Mouse (Mus musculus): ENCODE data around the gene Timm44. TPM values are rescaled to one million over a fixed set of nuclear protein-coding genes. Genes with fewer than 3 reads are reported as not detected.

Gene Timm44
- polyA plus RNA-seq, 1 experiment, result 73.5 TPM

GRCm38 (mm10) chr8:4239193-4239890 is 36.4 kb downstream of the Timm44 start:
- TF ChIP-seq POLR2A (IDR thresholded peaks at IDR 0.05; ENCODE audit: low read depth, low read length), result no peak; the same call in 1 of the 2 replicates
- H3K4me3 ChIP-seq (ENCODE audit: insufficient read depth, low read length), result peak overlapping the region; percentile 85
- H3K27ac ChIP-seq (ENCODE audit: insufficient read depth, low read length), result 0 out of 2 replicates have a peak overlapping the region, but pooled peaks have one; percentile 21
- H3K4me1 ChIP-seq (ENCODE audit: control insufficient read depth, insufficient read depth, low read length), result peaks cover 8% of the 10 kb centered on the region

- TF ChIP-seq CTCF (IDR thresholded peaks at IDR 0.05; ENCODE audit: borderline replicate concordance, insufficient read depth, low read length), result peak; percentile 65; the same call in 1 of the 2 replicates
- TF ChIP-seq POLR2A (IDR thresholded peaks at IDR 0.05; ENCODE audit: low read depth, low read length), result peak; percentile 57
Observed at GRCm38 (mm10) chr8:4238434-4239192, 37.1 kb downstream of the Timm44 start, which contains the start of the genes Map2k7 and Gm49320. Map2k7 (plus strand) TSS chr8:4238740. Gm49320 (plus strand) TSS chr8:4238865.

GRCm38 (mm10) chr8:4237814-4238433 is 37.8 kb downstream of the Timm44 start:
- peak overlapping the region; percentile 27 for H3K4me3 ChIP-seq (ENCODE audit: insufficient read depth, low read length)
- H3K4me1 ChIP-seq (ENCODE audit: control insufficient read depth, insufficient read depth, low read length), result peaks cover 8% of the 10 kb centered on the region
- H3K27ac ChIP-seq (ENCODE audit: insufficient read depth, low read length), result peak overlapping the region; percentile 75
- no peak for TF ChIP-seq CTCF (IDR thresholded peaks at IDR 0.05; ENCODE audit: borderline replicate concordance, insufficient read depth, low read length)
- TF ChIP-seq POLR2A (IDR thresholded peaks at IDR 0.05; ENCODE audit: low read depth, low read length), result peak; percentile 54; the same call in 1 of the 2 replicates

More at GRCm38 (mm10) chr8:4238434-4239192, 37.1 kb downstream of the Timm44 start, which contains the start of the genes Map2k7 and Gm49320:
- Histone ChIP-seq H3K27ac (ENCODE audit: insufficient read depth, low read length) (peak within 1 kb of the TSS; percentile 83), H3K4me1 (ENCODE audit: control insufficient read depth, insufficient read depth, low read length) (peaks cover 8% of the 10 kb centered on the region), H3K4me3 (ENCODE audit: insufficient read depth, low read length) (peak within 1 kb of the TSS; percentile 85)

GRCm38 (mm10) chr8:4230612-4231351 is 44.9 kb downstream of the Timm44 start:
- TF ChIP-seq CTCF (IDR thresholded peaks at IDR 0.05; ENCODE audit: borderline replicate concordance, insufficient read depth, low read length) (no peak), POLR2A (IDR thresholded peaks at IDR 0.05; ENCODE audit: low read depth, low read length) (no peak)
- Histone ChIP-seq H3K27ac (ENCODE audit: insufficient read depth, low read length) (no peak overlapping the region), H3K4me3 (ENCODE audit: insufficient read depth, low read length) (no peak overlapping the region), H3K4me1 (ENCODE audit: control insufficient read depth, insufficient read depth, low read length) (no peaks in the 10 kb centered on the region)

- Histone ChIP-seq H3K4me1 (ENCODE audit: control insufficient read depth, insufficient read depth, low read length) (no peaks in the 10 kb centered on the region), H3K27ac (ENCODE audit: insufficient read depth, low read length) (no peak overlapping the region), H3K4me3 (ENCODE audit: insufficient read depth, low read length) (no peak overlapping the region)
- no peak for TF ChIP-seq CTCF (IDR thresholded peaks at IDR 0.05; ENCODE audit: borderline replicate concordance, insufficient read depth, low read length)
- TF ChIP-seq POLR2A (IDR thresholded peaks at IDR 0.05; ENCODE audit: low read depth, low read length), result no peak
Observed at GRCm38 (mm10) chr8:4229784-4230183, 45.9 kb downstream of the Timm44 start.

DNA sequence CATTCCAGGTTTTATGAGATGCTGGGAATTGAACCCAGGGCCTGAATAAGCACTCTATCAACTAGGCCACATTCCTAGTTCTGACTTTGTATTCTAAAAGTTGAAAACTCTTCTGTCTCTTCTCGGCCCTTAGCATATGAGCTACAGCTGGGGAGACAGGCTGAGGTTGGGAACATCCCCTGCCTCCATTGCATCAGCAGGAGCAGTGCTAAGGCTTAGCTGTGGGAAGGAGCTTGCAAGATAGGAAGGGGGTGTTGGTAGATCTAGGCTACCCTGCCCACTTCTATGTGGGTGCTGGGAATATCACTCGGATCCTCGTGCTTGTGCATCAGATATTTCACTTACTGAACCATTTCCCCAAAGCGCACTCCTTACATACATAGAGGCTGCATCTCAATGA is 47.8 kb downstream of the Timm44 start:
- Histone ChIP-seq H3K27ac (ENCODE audit: insufficient read depth, low read length) (no peak overlapping the region), H3K4me3 (ENCODE audit: insufficient read depth, low read length) (no peak overlapping the region), H3K4me1 (ENCODE audit: control insufficient read depth, insufficient read depth, low read length) (no peaks in the 10 kb centered on the region)
- TF ChIP-seq CTCF (IDR thresholded peaks at IDR 0.05; ENCODE audit: borderline replicate concordance, insufficient read depth, low read length) (no peak), POLR2A (IDR thresholded peaks at IDR 0.05; ENCODE audit: low read depth, low read length) (no peak)

DNA sequence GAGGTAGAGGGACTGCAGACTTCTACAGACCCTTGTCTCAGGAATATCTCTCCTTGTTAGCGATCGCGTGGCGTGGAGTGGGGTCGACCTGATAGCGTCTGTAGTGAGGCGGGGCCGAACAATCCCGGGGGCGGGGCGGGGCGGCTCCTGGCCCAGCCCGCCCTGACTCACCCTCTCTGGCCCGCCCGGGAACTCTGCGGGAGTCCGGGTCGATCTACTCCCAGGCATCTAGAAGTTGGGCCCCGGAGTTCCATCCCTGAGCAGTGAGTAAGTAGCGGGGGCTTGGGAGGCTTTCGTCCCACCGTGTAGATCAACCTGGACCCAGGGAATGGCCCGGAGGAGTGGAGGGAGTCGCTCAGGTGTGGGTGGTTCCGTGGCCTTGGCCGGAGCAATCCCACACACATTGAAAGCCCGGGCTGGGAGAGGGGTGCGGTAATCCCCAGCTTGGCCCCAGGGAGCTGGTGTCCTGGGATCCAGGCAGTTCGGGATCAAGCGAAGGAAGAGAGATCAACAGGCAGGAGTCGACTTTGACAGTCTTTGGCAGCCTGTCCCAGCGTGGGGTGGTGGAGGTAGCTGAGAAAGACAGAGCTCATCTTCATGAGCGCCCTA is 48.9 kb downstream of the Timm44 start, which contains the start of gene Lrrc8e:
Gene Lrrc8e (plus strand): TSS at position 89 of the 609 bp plus-strand sequence.
- H3K4me1 ChIP-seq (ENCODE audit: control insufficient read depth, insufficient read depth, low read length), result no peaks in the 10 kb centered on the region
- H3K27ac ChIP-seq (ENCODE audit: insufficient read depth, low read length), result no peak within 1 kb of the TSS

GRCm38 (mm10) chr8:4226323-4226722 is 49.4 kb downstream of the Timm44 start:
- no peak overlapping the region for H3K27ac ChIP-seq (ENCODE audit: insufficient read depth, low read length)
- H3K4me1 ChIP-seq (ENCODE audit: control insufficient read depth, insufficient read depth, low read length), result no peaks in the 10 kb centered on the region
- H3K4me3 ChIP-seq (ENCODE audit: insufficient read depth, low read length), result no peak overlapping the region
- TF ChIP-seq POLR2A (IDR thresholded peaks at IDR 0.05; ENCODE audit: low read depth, low read length), result no peak
- no peak for TF ChIP-seq CTCF (IDR thresholded peaks at IDR 0.05; ENCODE audit: borderline replicate concordance, insufficient read depth, low read length)

More for the DNA sequence above, 48.9 kb downstream of the Timm44 start, which contains the start of gene Lrrc8e:
- peak; percentile 41; the same call in 1 of the 2 replicates for TF ChIP-seq POLR2A (IDR thresholded peaks at IDR 0.05; ENCODE audit: low read depth, low read length)
- TF ChIP-seq CTCF (IDR thresholded peaks at IDR 0.05; ENCODE audit: borderline replicate concordance, insufficient read depth, low read length), result no peak
- H3K4me3 ChIP-seq (ENCODE audit: insufficient read depth, low read length), result peak within 1 kb of the TSS; percentile 9
